In genomic region chr12:8916378-8916777, GRCm38 (mm10) we compare ENCODE assay signal across 9 mouse cellular contexts. TPM values are rescaled to one million over a fixed set of nuclear protein-coding genes. Genes with fewer than 3 reads are reported as not detected.
A peak's percentile ranks its signal among the peaks of the same experiment; 100 is the strongest.
DNase-seq lines count a peak whose midpoint lies in the region; ATAC-seq and TF ChIP-seq lines count a peak whose summit lies in the region.
"Had no signal": no experiment of that assay in that cellular context is flagged by ENCODE, and none has a peak within 500 bp of the region (broad histone marks: within the 10 kb centered on the region; RNA-seq: fewer than 3 reads in every experiment).

No protein-coding gene starts in this region.

- 0 out of 2 replicates have a peak overlapping the region, but pooled peaks have one; percentile 18 for H3K9ac ChIP-seq in lung, embryonic 14.5 days
- no peak overlapping the region for H3K9ac ChIP-seq in kidney, postnatal 0 days (ENCODE audit: low read depth, low read length)
- H3K9ac ChIP-seq in neural tube, embryonic 11.5 days (ENCODE audit: low read length): 0 out of 2 replicates have a peak overlapping the region, but pooled peaks have one; percentile 18

- peak overlapping the region; percentile 78 for H3K27ac ChIP-seq in lung, embryonic 14.5 days (ENCODE audit: low read depth)
- peak overlapping the region; percentile 65 for H3K27ac ChIP-seq in kidney, postnatal 0 days
- H3K27ac ChIP-seq in neural tube, embryonic 11.5 days (ENCODE audit: low read depth, low read length): peak overlapping the region; percentile 49; the same call in 1 of the 2 replicates

- peak; percentile 7; the same call in 1 of the 2 replicates for ATAC-seq in lung, embryonic 14.5 days (ENCODE audit: insufficient read depth)
- ATAC-seq in kidney, postnatal 0 days (replicated peaks; ENCODE audit: low FRiP score, low read depth): no peak
- ATAC-seq in neural tube, embryonic 11.5 days (ENCODE audit: insufficient read depth, low FRiP score, low TSS enrichment): no peak; the same call in 1 of the 2 replicates
- ATAC-seq in CD4-positive, CD25-positive, alpha-beta regulatory T cell, adult 4 months: no peak

- peaks cover 22% of the 10 kb centered on the region for H3K4me1 ChIP-seq in lung, embryonic 14.5 days (ENCODE audit: insufficient read depth)
- H3K4me1 ChIP-seq in kidney, postnatal 0 days (replicated peaks; ENCODE audit: insufficient read depth, low read length): peaks cover 34% of the 10 kb centered on the region
- peaks cover 23% of the 10 kb centered on the region for H3K4me1 ChIP-seq in neural tube, embryonic 11.5 days (ENCODE audit: control insufficient read depth, insufficient read depth, low read length)

- no peaks in the 10 kb centered on the region for H3K27me3 ChIP-seq in lung, embryonic 14.5 days (ENCODE audit: insufficient read depth, low read length)
- no peaks in the 10 kb centered on the region for H3K27me3 ChIP-seq in kidney, postnatal 0 days (ENCODE audit: insufficient read depth, low read length)
- no peaks in the 10 kb centered on the region for H3K27me3 ChIP-seq in neural tube, embryonic 11.5 days (ENCODE audit: control insufficient read depth, insufficient read depth, low read length)

- no peaks in the 10 kb centered on the region for H3K9me3 ChIP-seq in lung, embryonic 14.5 days (ENCODE audit: low read depth, low read length)
- no peaks in the 10 kb centered on the region for H3K9me3 ChIP-seq in kidney, postnatal 0 days (replicated peaks; ENCODE audit: low read length)
- no peaks in the 10 kb centered on the region for H3K9me3 ChIP-seq in neural tube, embryonic 11.5 days (ENCODE audit: control insufficient read depth, low read length)

- WGBS in lung, embryonic 14.5 days: 49% methylated on average over 5 of the region's 5 CpGs
- WGBS in kidney, postnatal 0 days: 40% methylated on average over 5 of the region's 5 CpGs
- 45% methylated on average over 5 of the region's 5 CpGs for WGBS in neural tube, embryonic 11.5 days

- no peaks in the 10 kb centered on the region for H3K36me3 ChIP-seq in lung, embryonic 14.5 days (ENCODE audit: insufficient read depth)
- H3K36me3 ChIP-seq in kidney, postnatal 0 days (ENCODE audit: insufficient read depth, low read length): no peaks in the 10 kb centered on the region
- no peaks in the 10 kb centered on the region for H3K36me3 ChIP-seq in neural tube, embryonic 11.5 days (ENCODE audit: control insufficient read depth, insufficient read depth, low read length)

- TF ChIP-seq CTCF in lung, embryonic 14.5 days (IDR thresholded peaks at IDR 0.05; ENCODE audit: low read depth): no peak
- no peak for TF ChIP-seq CTCF in kidney, postnatal 0 days (IDR thresholded peaks at IDR 0.05; ENCODE audit: low read depth)

- H3K4me2 ChIP-seq in lung, embryonic 14.5 days: no peak overlapping the region; the same call in 1 of the 2 replicates
- H3K4me2 ChIP-seq in kidney, postnatal 0 days (ENCODE audit: low read length): no peak overlapping the region
- no peak overlapping the region for H3K4me2 ChIP-seq in neural tube, embryonic 11.5 days (ENCODE audit: low read depth)

- peak; percentile 43 for DNase-seq in lung, embryonic 14.5 days
- DNase-seq in lung, postnatal 25 days (ENCODE audit: low spot score): no peak
- peak; percentile 41 to 62 for DNase-seq in cerebellum, postnatal 25 days
- DNase-seq in heart, adult 9 months (ENCODE audit: low spot score in 2 of 2): peak; percentile 39 to 56
- no peak for DNase-seq in kidney, postnatal 0 days (ENCODE audit: low spot score)
- DNase-seq in neural tube, embryonic 11.5 days (ENCODE audit: low spot score): no peak
- DNase-seq in c-Kit-positive CD71-positive TER-119-positive erythroid progenitor cells, embryonic 14.5 days (ENCODE audit: low spot score): no peak

- H3K4me3 ChIP-seq in lung, embryonic 14.5 days (ENCODE audit: low read depth, low read length): no peak overlapping the region
- no peak overlapping the region for H3K4me3 ChIP-seq in kidney, postnatal 0 days (replicated peaks; ENCODE audit: low read depth, low read length)
- H3K4me3 ChIP-seq in neural tube, embryonic 11.5 days (ENCODE audit: low read depth, low read length): no peak overlapping the region

RNA-seq across cellular contexts. Expression of gene Laptm4a, which starts 5.1 kb away (rescaled TPM):
- polyA plus RNA-seq in lung, embryonic 14.5 days (2014; fragmentation: Nextera tagmentation; extraction: Ambion mirVana): 213 and 215 TPM in 2 replicates
- 446 and 479 TPM in 2 replicates for polyA plus RNA-seq in kidney, postnatal 0 days (2015; fragmentation: Nextera tagmentation; extraction: Ambion mirVana)
- 166 and 171 TPM in 2 replicates for polyA plus RNA-seq in neural tube, embryonic 11.5 days (2014; fragmentation: Nextera tagmentation; extraction: Ambion mirVana)
- 100 to 1,000 TPM; 127 to 169 TPM for polyA plus RNA-seq in CD4-positive, CD25-positive, alpha-beta regulatory T cell, adult 4 months (2017; shearing (Covaris generic))

RNA-seq across cellular contexts. Expression of gene Matn3, which starts 31.4 kb away (rescaled TPM):
- 0.87 and 1.0 TPM in 2 replicates for polyA plus RNA-seq in lung, embryonic 14.5 days (2014; fragmentation: Nextera tagmentation; extraction: Ambion mirVana)
- 0.04 and 0.05 TPM in 2 replicates for polyA plus RNA-seq in kidney, postnatal 0 days (2015; fragmentation: Nextera tagmentation; extraction: Ambion mirVana)
- 1.7 and 2.7 TPM in 2 replicates for polyA plus RNA-seq in neural tube, embryonic 11.5 days (2014; fragmentation: Nextera tagmentation; extraction: Ambion mirVana)
- not detected for polyA plus RNA-seq in CD4-positive, CD25-positive, alpha-beta regulatory T cell, adult 4 months (2017; shearing (Covaris generic))
- polyA plus RNA-seq: liver, adult 2 months had no signal

RNA-seq across cellular contexts. Expression of gene Wdr35, which starts 57.3 kb away (rescaled TPM):
- polyA plus RNA-seq in lung, embryonic 14.5 days (2014; fragmentation: Nextera tagmentation; extraction: Ambion mirVana): 20.4 and 21.8 TPM in 2 replicates
- polyA plus RNA-seq in kidney, postnatal 0 days (2015; fragmentation: Nextera tagmentation; extraction: Ambion mirVana): 12.4 and 15.2 TPM in 2 replicates
- polyA plus RNA-seq in neural tube, embryonic 11.5 days (2014; fragmentation: Nextera tagmentation; extraction: Ambion mirVana): 21.0 and 21.6 TPM in 2 replicates
- polyA plus RNA-seq in CD4-positive, CD25-positive, alpha-beta regulatory T cell, adult 4 months (2017; shearing (Covaris generic)): 1 to 10 TPM; 2.6 TPM

Comparison
In these comparisons a context has a peak if more than half of its experiments do, and no peak if none do; other contexts are left out.
1. DNase-seq: peak in lung, embryonic 14.5 days (single experiment), cerebellum, postnatal 25 days (2 of 2) and heart, adult 9 months (2 of 2); none in lung, postnatal 25 days (single experiment), kidney, postnatal 0 days (single experiment), neural tube, embryonic 11.5 days (single experiment) and c-Kit-positive CD71-positive TER-119-positive erythroid progenitor cells, embryonic 14.5 days (single experiment).
2. Peak in every context shown above with its lines, with median percentiles within 50 percentile points of each other: H3K27ac ChIP-seq.